Mouse (Mus musculus) thymus, adult 2 months (tissue): ENCODE measurements around the gene Olfr95.

ENCODE experiments used
- CTCF ChIP-seq: fragments of 200-500 bp; IDR thresholded peaks from 2 replicates; pipeline ENCODE4 v1.5.1; 2012; ENCODE audit warnings: mild to moderate bottlenecking, control low read depth, low read length, moderate library complexity, borderline replicate concordance; ENCODE audit not compliant: control insufficient read depth, poor library complexity, insufficient read depth; ENCODE audit errors: extremely low read depth
- POLR2A ChIP-seq: fragments of 200-500 bp; IDR thresholded peaks from 2 replicates; pipeline ENCODE4 v1.6.1; 2012; ENCODE audit warnings: mild to moderate bottlenecking, low read length, control low read depth, moderate library complexity; ENCODE audit not compliant: control insufficient read depth, poor library complexity, insufficient read depth; ENCODE audit errors: extremely low read depth

GRCm38 (mm10) chr17:37190711-37191110 is 22.2 kb downstream of the Olfr95 start:
- TF ChIP-seq POLR2A, result no peak
- TF ChIP-seq CTCF, result no peak
